Mouse (Mus musculus) pancreas, adult 10 weeks (tissue): ENCODE data around the gene Pip4k2a. TPM values are rescaled to one million over a fixed set of nuclear protein-coding genes. Genes with fewer than 3 reads are reported as not detected.

Experiments
- polyA plus RNA-seq: library from polyadenylated mRNA; stranded (reverse); fragments of 350-450 nt; fragmentation: Illumina TruSeq; extraction: RNeasy Lipid Tissue Mini Kit (QIAGEN cat#74804); gene quantifications from one replicate; pipeline ENCODE4 v1.2.3, GENCODE M21; 2015; ENCODE audit warnings: low read depth, low replicate concordance; ENCODE audit not compliant: insufficient read depth

Pip4k2a gene
- 3.9 TPM for polyA plus RNA-seq

DNA sequence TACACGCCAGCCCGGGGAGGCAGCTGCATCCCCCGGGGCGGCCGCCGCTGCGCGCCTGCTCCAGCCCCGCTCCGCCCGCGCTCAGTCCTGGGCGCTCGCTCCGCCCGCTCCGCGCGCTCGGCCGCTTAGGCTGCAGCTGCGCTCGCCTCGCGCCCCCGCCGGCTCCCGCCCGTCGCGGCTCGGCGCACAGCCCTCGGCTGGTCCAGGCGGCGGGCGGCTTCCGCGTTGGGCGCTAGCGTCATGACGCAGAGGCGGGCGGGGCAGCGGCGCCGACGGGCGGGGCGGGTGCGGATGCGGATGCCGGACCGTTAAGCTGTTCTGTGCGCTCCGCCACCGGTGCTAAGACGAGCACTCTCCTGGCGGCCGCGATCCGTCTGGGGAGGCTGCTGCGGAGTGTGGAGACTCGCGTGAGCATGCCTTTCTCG, at the start of gene Pip4k2a, which contains the start of gene 4930426L09Rik:
TSS of gene Pip4k2a (minus strand) at position 73 of the 425 bp plus-strand sequence.
TSS of gene 4930426L09Rik (plus strand) at position 290 of the 425 bp plus-strand sequence.

Other genes starting within 250 kb of the Pip4k2a start
- gene 4930426L09Rik, start 217 bp upstream of the Pip4k2a start, polyA plus RNA-seq, result not detected
- gene Armc3, start 201.2 kb upstream of the Pip4k2a start, polyA plus RNA-seq, result not detected